Mouse (Mus musculus) ES-CJ7 (cell line): ENCODE data around the gene Gm6763.
"Not testable (repeated sequence)": the region's sequence is repeated elsewhere in the genome, so short reads cannot be mapped to it uniquely, and the experiment has no call there.

ENCODE experiments used
- DNase-seq: peaks from one replicate; pipeline ENCODE4 v3.0.0; 2011; ENCODE audit warnings: low read depth, low spot score

The Gm6763 gene

GRCm38 (mm10) chr10:104151197-104151596, at the start of gene Gm6763:
Gm6763 (plus strand) TSS chr10:104151497.
- not testable (repeated sequence) for DNase-seq

GRCm38 (mm10) chr10:104110044-104110443, 41.3 kb upstream of the Gm6763 start:
- no peak for DNase-seq

- no peak for DNase-seq
These were observed 33.0 kb upstream of the Gm6763 start for GRCm38 (mm10) chr10:104118312-104118711.

- not testable (repeated sequence) for DNase-seq
These were observed 8.6 kb upstream of the Gm6763 start, which contains the start of gene Gm21293 for GRCm38 (mm10) chr10:104142687-104143086. Gm21293 (plus strand) TSS chr10:104142987.

GRCm38 (mm10) chr10:104159706-104160105, 8.4 kb downstream of the Gm6763 start, which contains the start of gene Gm8764:
Gm8764 (plus strand) TSS chr10:104160006.
- DNase-seq = not testable (repeated sequence)

GRCm38 (mm10) chr10:104168215-104168614, 16.9 kb downstream of the Gm6763 start, which contains the start of gene Gm21304:
Gm21304 (plus strand) TSS chr10:104168515.
- not testable (repeated sequence) for DNase-seq

GRCm38 (mm10) chr10:104176724-104177123, 25.4 kb downstream of the Gm6763 start, which contains the start of gene Gm21312:
Gm21312 (plus strand) TSS chr10:104177024.
- DNase-seq = not testable (repeated sequence)

- DNase-seq = not testable (repeated sequence)
These were observed 33.9 kb downstream of the Gm6763 start, which contains the start of gene Gm20765 for GRCm38 (mm10) chr10:104185233-104185632. Gm20765 (plus strand) TSS chr10:104185533.

GRCm38 (mm10) chr10:104193742-104194141, 42.4 kb downstream of the Gm6763 start, which contains the start of gene Gm4340:
Gm4340 (plus strand) TSS chr10:104194042.
- not testable (repeated sequence) for DNase-seq
